Mouse (Mus musculus): ENCODE data around the gene Lsamp. TPM values are rescaled to one million over a fixed set of nuclear protein-coding genes. Genes with fewer than 3 reads are reported as not detected.

The Lsamp gene
- polyA plus RNA-seq, 1 experiment from 2014 or later, result not detected

DNA sequence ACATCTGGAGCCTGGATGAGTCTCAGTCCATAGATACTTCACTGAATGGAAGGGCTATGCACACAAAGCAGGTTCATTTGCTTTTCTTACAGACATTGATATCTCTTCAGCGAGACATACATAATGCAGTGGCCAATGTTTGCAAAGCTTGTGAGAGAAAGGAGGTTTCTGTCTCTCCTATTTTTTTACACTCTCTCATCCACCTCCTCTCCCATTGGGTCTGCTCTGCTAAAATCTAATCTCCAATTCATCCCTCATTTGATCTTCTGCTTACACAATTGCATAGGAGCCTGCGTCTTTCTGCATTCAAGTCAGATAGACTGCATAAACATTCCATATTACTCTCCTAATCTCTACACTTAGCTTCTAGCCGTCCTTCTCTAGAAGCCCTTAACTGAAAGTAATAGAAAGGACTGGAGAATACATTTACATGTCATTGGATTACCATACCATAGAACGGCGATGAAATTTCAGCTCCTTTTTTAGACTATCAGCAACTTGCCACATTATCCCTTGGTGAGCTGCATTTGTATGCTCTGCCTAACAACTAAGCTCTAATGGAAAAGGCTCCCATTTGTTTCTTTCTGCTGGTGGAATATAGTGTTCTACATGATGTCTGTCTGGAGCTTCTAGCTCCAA lies 1717.7 kb downstream of the Lsamp start:
- in situ Hi-C loops (cut with MboI; ENCODE audit: low pct_unique_long_range_greater_than_20kb), result no loop called here
- no peak for DNase-seq (ENCODE audit: low read depth, low spot score)
- ChIA-PET CTCF (interaction anchor here (1.0 kb wide), 1 partner anchor 13 kb away, joined by 4 read pairs; no protein-coding TSS in a partner anchor), POLR2A (no interaction called here)
- no peak for TF ChIP-seq CTCF (IDR thresholded peaks at IDR 0.05)
- no peak for ATAC-seq
- H3K27me3 ChIP-seq, result no peaks in the 10 kb centered on the region

DNA sequence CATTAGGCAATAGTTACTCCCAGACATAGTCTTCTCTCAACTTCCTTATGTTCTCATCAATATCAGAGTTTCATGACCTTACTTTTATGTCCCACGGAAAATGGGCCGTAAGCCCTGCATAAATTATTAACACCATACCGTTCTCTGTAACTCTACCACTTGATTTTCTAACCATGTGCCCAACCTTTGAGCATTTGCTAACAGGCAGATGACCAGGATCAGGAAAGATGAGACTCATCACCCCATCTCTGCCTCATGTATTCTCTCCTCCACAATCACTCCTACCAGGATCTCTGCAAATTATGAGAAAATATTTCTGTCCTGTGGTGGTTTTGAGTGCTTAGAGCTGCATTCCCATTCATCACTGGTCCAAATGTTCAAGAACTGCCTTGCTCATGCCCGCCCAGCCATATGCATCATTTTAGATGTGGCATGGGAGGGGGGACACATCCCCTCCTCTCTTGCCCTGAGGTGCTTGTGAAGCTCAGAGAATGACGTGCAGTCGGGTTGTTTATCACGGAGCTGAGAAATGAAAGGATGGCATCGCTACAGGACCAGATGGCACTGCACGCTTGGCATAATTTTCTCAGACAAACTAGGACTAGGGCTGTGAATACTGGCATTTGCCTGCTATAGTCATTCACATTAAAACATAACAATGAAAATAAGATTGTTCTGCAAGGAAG lies 1744.9 kb downstream of the Lsamp start:
- no peak for ATAC-seq
- CTCF ChIA-PET, result interaction anchor here (1.3 kb wide), 1 partner anchor 10 kb away, joined by 3 read pairs; no protein-coding TSS in a partner anchor
- DNase-seq (ENCODE audit: low read depth, low spot score), result no peak
- TF ChIP-seq CTCF (IDR thresholded peaks at IDR 0.05), result no peak
- H3K27me3 ChIP-seq, result peaks cover 4% of the 10 kb centered on the region
- in situ Hi-C loops (cut with MboI; ENCODE audit: low pct_unique_long_range_greater_than_20kb), result no loop called here
- POLR2A ChIA-PET, result interaction anchor here (0.7 kb wide), 1 partner anchor 8 kb away, joined by 3 read pairs; no protein-coding TSS in a partner anchor

DNA sequence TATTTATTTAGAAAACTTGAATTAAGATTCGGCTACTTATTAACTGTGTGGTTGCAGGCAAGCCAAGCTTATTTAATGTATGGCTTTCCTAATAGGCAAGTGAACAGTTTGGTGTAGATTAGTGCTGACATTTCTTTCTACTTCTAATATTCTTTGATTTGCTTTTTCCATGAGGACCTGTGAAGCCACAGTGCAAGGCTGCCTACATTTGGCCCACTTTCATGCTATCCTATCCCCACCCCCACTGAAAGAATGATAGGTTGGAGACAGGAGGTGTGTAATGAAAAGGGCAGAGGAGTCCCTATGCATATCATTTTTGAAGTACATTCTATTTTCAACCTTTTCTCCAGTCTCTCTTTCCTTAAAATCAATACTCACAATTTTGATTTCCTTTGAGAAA lies 1745.8 kb downstream of the Lsamp start:
- in situ Hi-C loops (cut with MboI; ENCODE audit: low pct_unique_long_range_greater_than_20kb), result no loop called here
- H3K27me3 ChIP-seq, result peaks cover 4% of the 10 kb centered on the region
- ChIA-PET POLR2A (interaction anchor here (0.7 kb wide), 1 partner anchor 9 kb away, joined by 3 read pairs; no protein-coding TSS in a partner anchor), CTCF (interaction anchor here (1.3 kb wide), 1 partner anchor 9 kb away, joined by 3 read pairs; no protein-coding TSS in a partner anchor)
- no peak for ATAC-seq
- TF ChIP-seq CTCF (IDR thresholded peaks at IDR 0.05), result no peak
- DNase-seq (ENCODE audit: low read depth, low spot score), result no peak

DNA sequence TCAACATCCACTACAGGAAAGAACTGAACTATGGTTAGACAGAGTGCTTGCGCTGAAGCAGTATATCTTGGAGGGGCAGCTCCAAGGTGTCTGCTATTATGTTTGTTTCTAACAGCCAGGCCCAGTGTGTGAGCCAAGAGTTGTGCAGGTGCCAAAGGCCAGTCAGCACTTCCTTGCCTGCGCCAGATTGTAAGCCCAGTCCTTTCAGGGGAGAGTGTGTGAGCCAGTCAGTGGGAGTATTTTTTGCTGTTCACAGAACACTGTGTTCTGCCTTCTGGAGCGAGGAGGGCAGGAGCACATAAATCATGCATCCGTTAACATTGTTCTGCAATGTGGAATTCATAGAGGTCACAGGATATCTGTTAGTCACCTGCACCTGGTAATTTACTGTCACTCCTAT lies 1760.9 kb downstream of the Lsamp start:
- no peaks in the 10 kb centered on the region for H3K27me3 ChIP-seq
- ChIA-PET CTCF (no interaction called here), POLR2A (no interaction called here)
- no peak for ATAC-seq
- no peak for TF ChIP-seq CTCF (IDR thresholded peaks at IDR 0.05)
- no peak for DNase-seq (ENCODE audit: low read depth, low spot score)
- in situ Hi-C loops (cut with MboI; ENCODE audit: low pct_unique_long_range_greater_than_20kb), result no loop called here

DNA sequence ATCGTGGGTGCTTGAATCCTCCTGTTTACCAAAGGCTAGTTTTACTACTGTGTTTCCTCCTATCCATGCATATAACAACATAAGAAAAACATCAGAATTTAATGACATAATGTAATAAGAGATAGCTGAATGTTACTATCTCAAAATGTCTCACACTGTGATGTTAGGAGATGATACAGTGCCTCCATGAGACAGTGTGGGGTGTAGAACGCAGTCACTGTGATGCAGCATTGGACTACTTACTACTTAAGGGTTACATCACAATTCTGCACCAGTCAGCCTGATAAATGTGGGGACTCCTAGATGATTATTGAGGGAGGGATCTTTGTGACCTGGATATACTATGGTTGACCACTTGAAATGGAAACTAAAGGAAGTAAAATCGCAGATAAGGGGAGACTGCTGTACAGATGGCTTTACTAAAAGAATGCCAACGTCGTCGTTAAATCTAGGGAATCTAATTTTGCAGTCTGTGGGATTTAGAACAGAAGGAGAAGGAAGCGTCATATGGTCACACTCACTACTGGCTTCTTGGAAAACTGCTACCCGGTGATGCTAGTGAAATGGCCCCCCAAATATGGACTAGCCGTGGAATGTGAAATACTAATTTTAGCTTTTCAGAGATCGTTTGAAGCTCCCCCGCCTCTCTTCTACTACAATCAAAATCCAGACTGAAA lies 1762.2 kb downstream of the Lsamp start:
- DNase-seq (ENCODE audit: low read depth, low spot score) (no peak), ATAC-seq (no peak)
- in situ Hi-C loops (cut with MboI; ENCODE audit: low pct_unique_long_range_greater_than_20kb), result no loop called here
- no peaks in the 10 kb centered on the region for H3K27me3 ChIP-seq
- no peak for TF ChIP-seq CTCF (IDR thresholded peaks at IDR 0.05)
- CTCF ChIA-PET, result no interaction called here
- POLR2A ChIA-PET, result no interaction called here

DNA sequence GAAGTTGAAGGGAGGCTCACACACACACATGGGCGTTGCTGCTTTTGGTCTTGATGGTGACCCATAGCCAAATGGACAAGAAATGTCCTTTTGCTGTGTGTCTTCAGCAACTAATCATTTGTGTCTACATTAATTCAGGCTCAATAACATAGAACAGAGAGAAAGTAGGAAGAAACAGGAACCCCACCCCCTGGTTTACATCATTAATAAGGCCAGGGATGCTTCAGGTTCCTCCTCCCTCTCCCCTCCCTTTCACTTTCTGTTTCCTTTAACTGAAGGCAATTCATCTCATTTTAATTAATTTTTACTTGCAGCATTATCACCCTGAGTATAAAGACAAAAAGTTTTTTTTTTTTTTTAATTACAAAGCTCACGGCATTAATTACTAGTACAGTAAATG lies 1763.7 kb downstream of the Lsamp start:
- DNase-seq (ENCODE audit: low read depth, low spot score) (no peak), ATAC-seq (no peak)
- in situ Hi-C loops (cut with MboI; ENCODE audit: low pct_unique_long_range_greater_than_20kb), result no loop called here
- CTCF ChIA-PET, result no interaction called here
- no peaks in the 10 kb centered on the region for H3K27me3 ChIP-seq
- TF ChIP-seq CTCF (IDR thresholded peaks at IDR 0.05), result no peak
- POLR2A ChIA-PET, result no interaction called here

DNA sequence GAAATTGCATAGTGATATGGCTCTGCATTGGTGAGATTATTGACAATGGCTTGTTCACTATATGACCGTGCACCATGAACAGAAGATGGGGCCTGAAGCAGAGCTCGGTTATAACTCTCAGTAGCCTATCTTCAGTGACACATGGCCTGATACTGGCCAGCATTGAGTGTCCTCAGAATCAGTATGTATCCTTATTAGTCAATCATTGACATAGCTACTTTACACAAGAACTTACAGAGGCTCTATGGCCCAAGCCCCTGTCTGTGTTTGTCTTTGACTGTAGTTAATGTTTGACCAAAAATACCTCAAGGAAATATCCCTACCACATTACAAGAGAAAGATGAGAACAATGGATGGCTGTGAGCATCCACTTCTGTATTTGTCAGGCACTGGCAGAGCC lies 1764.6 kb downstream of the Lsamp start:
- CTCF ChIA-PET, result no interaction called here
- TF ChIP-seq CTCF (IDR thresholded peaks at IDR 0.05), result no peak
- POLR2A ChIA-PET, result no interaction called here
- H3K27me3 ChIP-seq, result no peaks in the 10 kb centered on the region
- no peak for ATAC-seq
- in situ Hi-C loops (cut with MboI; ENCODE audit: low pct_unique_long_range_greater_than_20kb), result no loop called here
- no peak for DNase-seq (ENCODE audit: low read depth, low spot score)

DNA sequence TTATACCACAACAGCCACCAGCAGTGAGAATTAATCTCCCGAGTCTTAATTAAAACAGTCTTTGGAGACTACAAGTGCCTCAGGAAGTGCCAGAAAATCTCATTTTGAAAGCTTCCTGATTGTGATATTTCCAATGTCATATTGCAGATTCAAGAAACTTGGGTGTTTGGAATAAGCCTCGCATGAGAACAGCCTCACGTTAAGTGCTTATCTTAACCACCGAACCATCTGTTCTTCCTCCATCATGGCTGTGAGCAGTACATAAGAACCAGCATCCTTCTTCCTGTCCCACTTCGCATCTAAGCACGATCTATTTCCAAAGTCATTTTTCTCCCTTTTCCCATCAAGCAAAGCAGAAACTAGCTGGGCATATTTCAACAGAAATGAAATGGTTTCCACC lies 1780.1 kb downstream of the Lsamp start:
- DNase-seq (ENCODE audit: low read depth, low spot score) (no peak), ATAC-seq (no peak)
- in situ Hi-C loops (cut with MboI; ENCODE audit: low pct_unique_long_range_greater_than_20kb), result no loop called here
- ChIA-PET POLR2A (no interaction called here), CTCF (interaction anchor here (1.3 kb wide), 1 partner anchor 9 kb away, joined by 3 read pairs; no protein-coding TSS in a partner anchor)
- no peak for TF ChIP-seq CTCF (IDR thresholded peaks at IDR 0.05)
- peaks cover under 1% of the 10 kb centered on the region for H3K27me3 ChIP-seq

DNA sequence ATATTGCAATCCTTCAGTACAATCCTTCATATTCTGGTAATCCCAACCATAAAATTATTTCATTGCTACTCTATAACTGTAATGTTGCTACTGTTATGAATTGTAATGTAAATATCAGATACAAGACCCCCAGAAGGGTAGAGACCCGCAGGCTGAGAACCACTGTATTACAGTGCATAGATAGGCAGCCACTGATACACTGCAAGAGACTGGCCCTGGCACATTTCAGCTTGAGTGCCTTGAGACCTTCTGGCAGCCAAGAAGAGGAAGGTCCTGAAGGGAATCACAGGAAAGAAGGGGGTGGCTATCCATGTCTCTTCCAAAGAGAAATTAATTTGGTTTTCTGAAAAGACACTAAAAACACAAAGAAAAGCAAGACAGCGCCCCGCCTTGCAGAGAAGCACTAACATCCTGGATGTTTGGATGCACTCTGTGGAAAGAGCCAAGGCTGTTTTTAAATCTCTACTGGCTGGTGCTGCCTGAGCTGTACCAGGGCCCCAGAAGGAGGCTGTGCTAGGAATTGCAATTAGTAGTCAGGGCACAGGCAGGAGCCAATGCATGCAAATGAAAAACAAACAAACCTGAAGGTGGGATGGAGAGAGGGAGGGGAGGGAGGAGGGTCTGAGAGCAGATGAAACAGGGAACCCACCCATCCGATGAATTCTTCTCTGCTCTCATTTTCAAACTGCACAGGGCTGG lies 1787.4 kb downstream of the Lsamp start:
- H3K27me3 ChIP-seq, result peaks cover 15% of the 10 kb centered on the region
- no peak for TF ChIP-seq CTCF (IDR thresholded peaks at IDR 0.05)
- DNase-seq (ENCODE audit: low read depth, low spot score) (no peak), ATAC-seq (no peak)
- in situ Hi-C loops (cut with MboI; ENCODE audit: low pct_unique_long_range_greater_than_20kb), result no loop called here
- ChIA-PET POLR2A (no interaction called here), CTCF (no interaction called here)

DNA sequence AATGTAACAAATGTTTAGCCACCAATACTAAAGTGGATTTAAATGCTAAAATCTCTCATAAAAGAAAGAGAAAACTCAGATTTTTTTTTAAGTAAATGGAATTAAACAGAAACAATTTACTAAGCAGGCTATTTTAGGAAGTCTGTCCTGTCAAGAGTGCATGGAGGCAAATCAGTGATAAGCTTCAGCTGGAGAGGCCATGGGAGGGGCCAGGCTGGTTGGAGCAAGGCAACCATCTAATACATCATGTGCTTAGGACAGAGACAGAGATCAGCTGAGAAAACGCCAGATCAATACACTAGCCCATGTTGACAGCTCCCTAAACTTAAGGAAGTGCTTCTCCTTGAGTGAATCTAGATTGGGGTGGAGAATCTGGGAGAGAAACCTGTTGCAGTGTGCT lies 1793.4 kb downstream of the Lsamp start:
- DNase-seq (ENCODE audit: low read depth, low spot score) (no peak), ATAC-seq (no peak)
- no peak for TF ChIP-seq CTCF (IDR thresholded peaks at IDR 0.05)
- in situ Hi-C loops (cut with MboI; ENCODE audit: low pct_unique_long_range_greater_than_20kb), result no loop called here
- ChIA-PET CTCF (no interaction called here), POLR2A (no interaction called here)
- H3K27me3 ChIP-seq, result peaks cover 9% of the 10 kb centered on the region

Data from Patski (cell line).